Mouse (Mus musculus) heart, adult 2 months (tissue): ENCODE data around the gene Spsb2. TPM values are rescaled to one million over a fixed set of nuclear protein-coding genes. Genes with fewer than 3 reads are reported as not detected.
"Not testable (repeated sequence)": the region's sequence is repeated elsewhere in the genome, so short reads cannot be mapped to it uniquely, and the experiment has no call there.

Experiments used
- DNase-seq, 2 experiments: peaks; one replicate each; pipeline ENCODE4 v3.0.0; 2021
- H3K27ac ChIP-seq: fragments of 200-600 bp; 2 replicates; pipeline ENCODE4 v1.8.1; 2022
- H3K27me3 ChIP-seq: fragments of 200-500 bp; 2 replicates; pipeline ENCODE4 v1.6.1; 2012; ENCODE audit warnings: mild to moderate bottlenecking, low read length, inconsistent platforms, mixed read lengths; ENCODE audit not compliant: control insufficient read depth, insufficient read depth
- H3K36me3 ChIP-seq: fragments of 200-500 bp; 2 replicates; pipeline ENCODE4 v1.6.1; 2012; ENCODE audit warnings: low read length, inconsistent platforms; ENCODE audit not compliant: control insufficient read depth, insufficient read depth
- H3K4me1 ChIP-seq: fragments of 200-500 bp; 2 replicates; pipeline ENCODE4 v1.6.1; 2011; ENCODE audit warnings: low read length; ENCODE audit not compliant: control insufficient read depth, insufficient read depth
- H3K4me3 ChIP-seq: fragments of 200-600 bp; 2 replicates; pipeline ENCODE4 v1.8.1; 2022
- H3K79me2 ChIP-seq: fragments of 200-500 bp; replicated peaks from 2 replicates; pipeline ENCODE4 v1.6.1; 2012; ENCODE audit warnings: mild to moderate bottlenecking, inconsistent platforms, low read length, moderate library complexity, mixed read lengths; ENCODE audit not compliant: control insufficient read depth, insufficient read depth
- H3K9ac ChIP-seq: fragments of 200-500 bp; 2 replicates; pipeline ENCODE4 v1.6.1; 2012; ENCODE audit warnings: low read depth, mild to moderate bottlenecking, control low read depth, inconsistent platforms, low read length, mixed read lengths
- CTCF ChIP-seq: fragments of 200-600 bp; IDR thresholded peaks from 2 replicates; pipeline ENCODE4 v1.8.1; 2022; ENCODE audit warnings: antibody characterized with exemption, mild to moderate bottlenecking, moderate library complexity
- EP300 ChIP-seq: fragments of 200-500 bp; IDR thresholded peaks from 2 replicates; pipeline ENCODE4 v1.6.1; 2011; ENCODE audit warnings: low read depth, low read length, control low read depth; ENCODE audit not compliant: insufficient read depth
- POLR2A ChIP-seq: fragments of 200-500 bp; IDR thresholded peaks from 2 replicates; pipeline ENCODE4 v1.6.1; 2011; ENCODE audit warnings: mild to moderate bottlenecking, low read depth, low read length, control low read depth; ENCODE audit not compliant: insufficient read depth
- WGBS: fragments of 180-500 bp; shearing (Covaris S2); methylation state at CpG from one replicate; pipeline ENCODE4 v1.1.7; 2018; 5-methylcytosine and 5-hydroxymethylcytosine counted together
- intact Hi-C: fragments of 180-260 bp; cut with DNase I; formaldehyde crosslinking; loops from one replicate; pipeline ENCODE4 v1.15.1; 2025
- polyA plus RNA-seq: library from polyadenylated mRNA; depleted of rRNA; stranded (reverse); fragments of >200 nt; gene quantifications from 2 replicates; pipeline ENCODE4 v1.2.3, GENCODE M21; 2012
- total RNA-seq, 2 experiments: library from RNA; stranded (reverse); gene quantifications; 2 replicates each; pipeline ENCODE4 v1.2.3; 2021

Spsb2 gene
- total and polyA plus RNA-seq, 3 experiments: 3.2 to 4.4 (median 3.2) TPM

DNA sequence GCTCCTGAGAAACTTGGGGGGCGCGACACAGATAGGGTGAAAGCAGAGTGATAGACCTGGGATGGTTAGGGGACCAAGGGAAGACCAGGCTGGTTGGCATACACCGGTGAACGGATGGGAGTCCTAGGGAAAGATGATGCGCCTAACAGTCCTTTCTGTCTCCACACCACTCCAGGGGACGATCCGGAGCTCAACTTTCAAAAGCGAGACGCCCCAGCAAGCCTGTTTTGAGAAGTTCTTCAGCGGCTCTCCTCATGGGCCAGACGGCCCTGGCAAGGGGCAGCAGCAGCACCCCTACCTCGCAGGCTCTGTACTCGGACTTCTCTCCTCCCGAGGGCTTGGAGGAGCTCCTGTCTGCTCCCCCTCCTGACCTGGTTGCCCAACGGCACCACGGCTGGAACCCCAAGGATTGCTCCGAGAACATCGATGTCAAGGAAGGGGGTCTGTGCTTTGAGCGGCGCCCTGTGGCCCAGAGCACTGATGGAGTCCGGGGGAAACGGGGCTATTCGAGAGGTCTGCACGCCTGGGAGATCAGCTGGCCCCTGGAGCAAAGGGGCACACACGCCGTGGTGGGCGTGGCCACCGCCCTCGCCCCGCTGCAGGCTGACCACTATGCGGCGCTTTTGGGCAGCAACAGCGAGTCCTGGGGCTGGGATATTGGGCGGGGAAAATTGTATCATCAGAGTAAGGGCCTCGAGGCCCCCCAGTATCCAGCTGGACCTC is 752 bp downstream of the Spsb2 start:
- 0 out of 2 replicates have a peak, but pooled peaks have one; percentile 5 for TF ChIP-seq EP300
- peak; percentile 42; the same call in 1 of the 2 replicates for TF ChIP-seq POLR2A
- peak; percentile 96 for TF ChIP-seq CTCF
- Histone ChIP-seq H3K4me3 (peak overlapping the region; percentile 61), H3K4me1 (peaks cover 14% of the 10 kb centered on the region), H3K27ac (peak overlapping the region; percentile 81), H3K9ac (peak overlapping the region; percentile 85), H3K36me3 (no peaks in the 10 kb centered on the region; the same call in 1 of the 2 replicates), H3K79me2 (no peaks in the 10 kb centered on the region), H3K27me3 (no peaks in the 10 kb centered on the region)
- intact Hi-C loops: loop anchor here (5.0 kb wide), 2 partner anchors 67 to 107 kb away; partner anchors contain the start of gene Grcc10
- 1% methylated on average over 35 of the region's 35 CpGs for WGBS
- peak; percentile 88 to 91 for DNase-seq

DNA sequence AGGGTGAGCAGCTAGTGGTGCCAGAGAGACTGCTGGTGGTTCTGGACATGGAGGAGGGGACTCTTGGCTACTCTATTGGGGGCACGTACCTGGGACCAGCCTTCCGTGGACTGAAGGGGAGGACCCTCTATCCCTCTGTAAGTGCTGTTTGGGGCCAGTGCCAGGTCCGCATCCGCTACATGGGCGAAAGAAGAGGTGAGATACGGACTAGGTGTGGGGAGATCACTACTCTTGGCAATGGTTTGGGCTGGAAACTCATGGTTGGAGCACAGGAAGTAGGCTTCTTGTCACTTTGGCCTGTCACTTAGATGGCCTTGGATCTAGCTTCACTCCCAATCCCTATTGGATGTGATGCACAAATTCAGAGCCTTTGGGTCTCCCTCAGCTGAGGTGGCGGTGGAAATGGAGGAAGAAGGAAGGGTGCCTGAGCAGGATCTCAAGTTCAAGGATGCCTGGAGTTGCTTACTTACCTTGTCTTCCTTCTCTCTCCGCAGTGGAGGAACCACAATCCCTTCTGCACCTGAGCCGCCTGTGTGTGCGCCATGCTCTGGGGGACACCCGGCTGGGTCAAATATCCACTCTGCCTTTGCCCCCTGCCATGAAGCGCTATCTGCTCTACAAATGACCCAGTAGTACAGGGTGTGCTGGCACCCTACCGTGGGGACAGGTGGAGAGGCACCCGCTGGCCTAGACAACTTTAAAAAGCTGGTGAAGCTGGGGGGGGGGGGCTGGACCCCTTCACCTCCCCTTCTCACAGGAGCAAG is 1.5 kb downstream of the Spsb2 start:
- H3K27ac ChIP-seq: peak overlapping the region; percentile 81; the same call in 1 of the 2 replicates
- H3K79me2 ChIP-seq: no peaks in the 10 kb centered on the region
- peak overlapping the region; percentile 8 for H3K9ac ChIP-seq
- H3K36me3 ChIP-seq: no peaks in the 10 kb centered on the region; the same call in 1 of the 2 replicates
- H3K4me1 ChIP-seq: peaks cover 16% of the 10 kb centered on the region
- H3K27me3 ChIP-seq: no peaks in the 10 kb centered on the region
- no peak for TF ChIP-seq EP300
- 0 out of 2 replicates have a peak, but pooled peaks have one; percentile 6 for TF ChIP-seq POLR2A
- DNase-seq: no peak
- peak overlapping the region; percentile 61 for H3K4me3 ChIP-seq
- 44% methylated on average over 14 of the region's 14 CpGs for WGBS
- intact Hi-C loops: loop anchor here (5.0 kb wide), 2 partner anchors 68 to 108 kb away; partner anchors contain the start of gene Grcc10

GRCm38 (mm10) chr6:124810566-124811402 is 2.3 kb downstream of the Spsb2 start:
- not testable (repeated sequence) for H3K36me3 ChIP-seq
- peaks cover 16% of the 10 kb centered on the region for H3K4me1 ChIP-seq

DNA sequence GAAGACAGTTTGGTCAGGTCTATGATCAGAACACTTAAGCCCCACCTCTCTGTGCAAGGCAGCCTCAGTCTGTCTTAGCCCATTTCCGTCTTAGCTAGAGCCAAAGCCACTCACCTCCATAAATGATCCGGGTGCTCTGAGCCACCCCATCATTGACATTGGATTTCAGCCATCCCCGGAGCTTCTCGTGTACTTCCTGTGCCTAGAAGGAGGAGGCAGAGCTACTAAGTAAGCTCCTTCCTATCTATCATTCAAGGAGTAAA is 2.9 kb downstream of the Spsb2 start:
- peaks cover 16% of the 10 kb centered on the region for H3K4me1 ChIP-seq
- no peak overlapping the region for H3K9ac ChIP-seq
- no peaks in the 10 kb centered on the region; the same call in 1 of the 2 replicates for H3K36me3 ChIP-seq
- H3K79me2 ChIP-seq: no peaks in the 10 kb centered on the region
- no peak overlapping the region for H3K4me3 ChIP-seq
- H3K27ac ChIP-seq: no peak overlapping the region
- WGBS: 41% methylated on average over 4 of the region's 4 CpGs
- DNase-seq: no peak
- intact Hi-C loops: no loop called here
- no peaks in the 10 kb centered on the region for H3K27me3 ChIP-seq
- TF ChIP-seq EP300 (no peak), POLR2A (no peak), CTCF (no peak)

More at GRCm38 (mm10) chr6:124810566-124811402, 2.3 kb downstream of the Spsb2 start:
- H3K4me3 ChIP-seq, H3K27ac ChIP-seq, H3K9ac ChIP-seq, H3K27me3 ChIP-seq, intact Hi-C loops, H3K79me2 ChIP-seq: not testable (repeated sequence)
- 70% methylated on average over 11 of the region's 11 CpGs for WGBS
- DNase-seq: peak; percentile 10 to 16

GRCm38 (mm10) chr6:124811701-124812560 is 3.5 kb downstream of the Spsb2 start:
- Histone ChIP-seq H3K27me3 (no peaks in the 10 kb centered on the region), H3K36me3 (no peaks in the 10 kb centered on the region; the same call in 1 of the 2 replicates), H3K27ac (no peak overlapping the region), H3K4me3 (no peak overlapping the region; the same call in 1 of the 2 replicates), H3K79me2 (no peaks in the 10 kb centered on the region), H3K9ac (no peak overlapping the region), H3K4me1 (peaks cover 16% of the 10 kb centered on the region)
- TF ChIP-seq EP300 (no peak), POLR2A (no peak), CTCF (no peak)
- 72% methylated on average over 24 of the region's 24 CpGs for WGBS
- intact Hi-C loops: no loop called here
- DNase-seq: peak; percentile 7 to 13
